Mouse (Mus musculus) layer of hippocampus, adult 18-20 months (tissue): ENCODE results near the gene Olfr1424. TPM values are rescaled to one million over a fixed set of nuclear protein-coding genes. Genes with fewer than 3 reads are reported as not detected.
A peak's percentile ranks its signal among the peaks of the same experiment; 100 is the strongest.
"Not testable (repeated sequence)": the region's sequence is repeated elsewhere in the genome, so short reads cannot be mapped to it uniquely, and the experiment has no call there.

ENCODE experiments used
- DNase-seq, 2 experiments: peaks; one replicate each; pipeline ENCODE4 v3.0.0; 2022; ENCODE audit warnings: low spot score in 2 of 2
- long read RNA-seq: library from polyadenylated mRNA; stranded (forward); transcript quantifications from one replicate; pipeline ENCODE4 v2.0.0, GENCODE M21; 2021
- total RNA-seq, 2 experiments: library from RNA; stranded (reverse); gene quantifications; 2 replicates each; pipeline ENCODE4 v1.2.3; 2021

Olfr1424 gene
- not detected for total RNA-seq
- long read RNA-seq, result 0 reads

DNA sequence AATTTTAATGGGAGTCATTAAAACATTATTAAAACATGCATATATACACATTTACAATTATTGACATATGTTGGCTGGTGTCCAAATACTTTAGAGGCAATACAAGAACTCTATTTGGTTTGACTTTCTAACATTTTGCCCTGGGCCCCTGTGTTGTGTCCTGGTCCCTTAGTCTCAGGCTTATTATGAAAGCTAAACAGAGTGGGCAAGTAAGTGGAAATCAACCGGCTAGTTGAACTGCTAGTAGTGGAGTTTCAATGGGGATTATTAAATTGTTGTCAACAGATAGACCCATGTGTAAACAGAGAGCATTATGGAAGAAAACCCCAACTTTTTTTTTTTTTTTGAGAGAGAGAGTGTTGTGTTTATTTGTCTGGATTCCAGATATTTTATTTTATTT, at the start of gene Olfr1424:
Gene Olfr1424, minus strand, starts transcription at position 101 of the 400 bp plus-strand sequence.
- not testable (repeated sequence) for DNase-seq

DNA sequence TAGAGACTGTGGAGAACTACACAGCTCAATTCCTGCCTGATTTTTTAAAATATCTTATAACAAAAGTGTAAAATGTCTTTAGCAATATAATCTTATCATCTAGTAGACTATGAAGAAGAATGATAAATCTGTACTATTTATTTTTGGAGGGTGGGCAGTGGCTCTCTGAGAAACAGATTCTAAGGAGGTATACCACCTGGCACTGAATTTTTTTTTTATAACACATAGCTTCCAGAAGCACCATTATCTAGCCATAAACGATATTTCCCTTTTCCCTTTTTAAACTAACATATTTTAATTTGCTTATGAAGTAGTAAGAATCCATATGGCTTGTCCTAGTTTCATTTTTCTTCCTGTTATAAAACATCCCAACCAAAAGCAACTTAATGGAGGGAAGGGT, 42.1 kb upstream of the Olfr1424 start:
- DNase-seq, result peak in 1 of 2 experiments; percentile 1

DNA sequence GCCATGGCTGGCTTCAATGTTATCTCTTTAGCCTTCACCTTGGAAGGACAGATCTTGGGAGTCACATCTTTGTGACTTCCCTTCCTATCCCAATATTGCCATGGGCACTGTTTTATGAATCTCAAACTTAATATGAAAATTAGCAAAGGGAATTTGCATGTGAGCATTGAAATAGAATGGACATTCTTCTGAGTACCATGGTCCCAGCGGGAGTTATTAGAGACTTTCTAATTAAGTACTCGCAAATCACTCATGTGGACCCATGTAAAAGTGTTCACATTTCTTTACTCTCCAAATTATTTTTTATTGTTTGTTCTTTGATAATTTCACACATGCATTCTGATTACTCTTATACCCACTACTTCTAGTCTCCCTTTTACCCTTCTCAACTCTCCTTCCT, 40.8 kb upstream of the Olfr1424 start, which contains the start of gene Olfr1427:
Gene Olfr1427, minus strand, starts transcription at position 101 of the 400 bp plus-strand sequence.
- no peak for DNase-seq

DNA sequence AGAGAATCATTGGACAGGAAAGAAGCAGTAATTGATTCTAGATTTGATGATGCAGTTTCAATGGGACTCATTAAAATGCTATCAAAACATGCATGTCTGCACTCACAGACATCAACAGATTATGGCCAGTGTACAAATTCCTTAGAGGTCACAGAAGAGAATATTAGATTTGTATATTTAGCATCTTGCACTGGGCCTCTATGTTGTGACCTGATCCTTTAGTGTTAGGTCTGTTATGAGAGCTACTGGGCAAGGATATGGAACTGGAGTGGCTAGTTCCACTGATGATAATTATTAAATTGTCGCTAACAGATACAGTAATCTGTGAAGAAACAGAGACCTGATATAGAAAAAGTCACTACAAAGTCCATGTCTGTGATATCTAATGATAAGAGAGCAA, 29.4 kb upstream of the Olfr1424 start, which contains the start of gene Olfr1426:
Gene Olfr1426, minus strand, starts transcription at position 101 of the 400 bp plus-strand sequence.
- no peak for DNase-seq

DNA sequence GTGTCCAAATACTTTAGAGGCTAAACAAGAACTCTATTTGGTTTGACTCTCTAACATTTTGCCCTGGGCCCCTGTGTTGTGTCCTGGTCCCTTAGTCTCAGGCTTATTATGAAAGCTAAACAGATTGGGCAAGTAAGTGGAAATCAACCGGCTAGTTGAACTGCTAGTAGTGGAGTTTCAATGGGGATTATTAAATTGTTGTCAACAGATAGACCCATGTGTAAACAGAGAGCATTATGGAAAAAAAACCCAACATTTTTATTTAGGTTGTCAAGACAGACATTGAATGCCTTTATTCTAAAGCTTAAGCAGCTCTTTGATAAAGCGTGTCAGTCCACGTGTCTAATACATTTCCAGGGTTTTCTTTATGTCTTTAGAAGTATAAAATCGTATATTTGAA, 15.1 kb upstream of the Olfr1424 start, which contains the start of gene Olfr1425:
Gene Olfr1425, minus strand, starts transcription at position 101 of the 400 bp plus-strand sequence.
- DNase-seq, result not testable (repeated sequence)

DNA sequence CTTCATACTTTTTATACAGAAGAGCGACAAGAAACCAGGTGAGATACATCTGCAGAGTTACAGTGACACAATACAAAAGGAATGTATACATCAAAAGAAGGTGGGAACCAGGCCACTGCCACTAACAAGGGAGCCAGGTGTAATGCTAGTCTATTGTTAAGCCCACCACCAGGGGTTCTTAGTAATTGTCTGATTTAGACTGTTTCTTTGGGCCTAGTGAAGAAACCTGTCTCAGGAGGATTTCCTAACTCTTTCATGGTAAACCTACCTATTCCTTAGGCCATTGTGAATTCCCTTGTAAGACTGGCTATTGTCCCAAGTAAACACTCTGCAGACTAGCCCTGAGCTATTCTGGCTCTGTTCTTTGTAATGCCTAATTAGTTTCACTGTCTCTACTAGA, 7.1 kb upstream of the Olfr1424 start:
- DNase-seq, result not testable (repeated sequence)

DNA sequence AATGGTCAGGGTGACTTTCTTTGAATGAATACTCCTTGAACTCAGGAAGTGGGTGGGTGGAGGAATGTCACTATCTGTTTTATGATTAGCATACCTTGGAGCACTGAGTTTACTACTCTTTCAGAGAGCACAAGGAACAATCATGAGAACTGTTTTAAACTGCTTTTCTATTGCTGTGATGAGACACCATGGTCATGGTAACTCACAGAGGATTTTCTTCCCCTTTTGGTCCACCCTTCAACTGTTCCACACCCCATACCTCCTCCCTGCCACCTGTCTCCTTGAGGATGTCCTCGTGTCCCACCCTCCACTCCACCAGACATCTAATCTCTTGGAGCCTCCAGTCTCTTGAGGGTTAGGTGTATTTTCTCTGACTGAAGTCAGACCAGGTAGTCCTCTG, 5.3 kb upstream of the Olfr1424 start:
- DNase-seq, result not testable (repeated sequence)

DNA sequence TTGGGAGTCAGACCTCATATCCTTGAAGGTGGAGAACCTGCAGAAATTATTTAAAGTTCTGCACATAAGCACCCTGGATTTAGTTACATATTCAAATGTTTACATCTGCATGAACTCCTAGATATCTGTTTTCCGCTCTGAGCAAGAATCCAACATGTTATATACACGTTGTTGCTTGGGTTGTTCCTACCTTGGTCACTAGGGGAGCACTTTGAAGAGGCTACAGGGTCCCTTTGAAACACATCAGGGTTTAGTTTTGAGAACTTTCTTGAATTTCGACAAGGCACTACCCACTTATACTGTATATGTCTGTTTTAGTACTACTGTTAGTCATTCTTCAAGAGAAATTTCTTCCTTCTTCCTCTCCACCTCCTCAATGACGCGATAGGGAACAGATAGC, 19.3 kb downstream of the Olfr1424 start:
- no peak for DNase-seq

DNA sequence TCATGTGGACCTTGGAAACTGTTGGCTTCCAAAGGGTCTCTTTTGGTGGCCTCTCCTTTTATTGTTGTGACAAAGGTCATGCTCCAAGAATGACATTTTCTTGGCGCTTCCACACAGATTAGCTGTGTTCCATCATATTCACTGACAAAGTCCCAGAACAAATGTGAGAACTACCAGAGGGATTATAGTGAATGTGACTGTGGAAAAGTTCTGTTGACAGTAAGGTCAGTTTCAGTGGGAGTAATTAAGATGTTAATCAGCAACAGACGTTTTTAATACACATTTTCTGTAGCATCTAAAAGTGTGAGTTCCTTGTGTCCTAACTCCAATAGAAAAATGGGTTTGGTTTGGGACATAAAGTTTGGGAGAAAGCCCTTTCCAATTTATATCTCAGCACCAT, 21.3 kb downstream of the Olfr1424 start, which contains the start of gene Olfr1423:
Gene Olfr1423, minus strand, starts transcription at position 101 of the 400 bp plus-strand sequence.
- no peak for DNase-seq

DNA sequence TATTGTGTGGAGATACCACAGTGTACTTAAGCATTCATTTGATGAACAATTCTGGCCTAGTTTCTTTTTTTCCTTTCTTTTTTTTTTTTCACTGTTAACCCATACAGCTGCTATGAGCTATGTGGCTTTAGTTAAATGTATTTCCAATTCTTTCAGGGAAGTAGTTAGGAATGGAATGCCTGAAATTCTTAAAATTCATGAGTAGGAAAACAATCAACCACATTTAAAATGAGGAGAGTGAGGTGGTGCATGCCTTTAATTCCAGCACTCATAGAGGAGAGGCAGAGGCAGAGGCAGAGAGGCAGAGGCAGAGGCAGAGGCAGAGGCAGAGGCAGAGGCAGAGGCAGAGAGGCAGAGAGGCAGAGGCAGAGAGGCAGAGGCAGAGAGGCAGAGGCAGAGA, 24.8 kb downstream of the Olfr1424 start:
- DNase-seq, result no peak

DNA sequence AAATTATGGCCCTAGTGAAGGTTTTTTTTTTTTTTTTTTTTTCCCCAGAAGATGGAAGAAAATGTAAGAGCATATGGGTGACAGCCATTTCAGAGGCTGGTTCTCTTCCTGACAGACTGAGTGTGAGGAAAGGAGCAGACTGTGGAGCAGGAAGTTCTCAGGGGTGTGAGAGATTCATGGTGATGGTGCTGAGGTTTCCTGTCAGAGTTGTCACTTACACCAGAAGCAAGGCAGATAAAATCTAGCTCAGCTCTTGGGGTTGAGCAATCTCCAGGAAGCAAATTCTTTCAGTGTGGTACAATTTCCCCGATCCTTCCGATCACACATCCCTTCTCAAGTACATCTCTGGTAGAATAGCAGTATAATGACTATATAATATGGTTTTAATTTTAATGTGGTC, 35.9 kb downstream of the Olfr1424 start:
- DNase-seq, result peak in 1 of 2 experiments; percentile 26

DNA sequence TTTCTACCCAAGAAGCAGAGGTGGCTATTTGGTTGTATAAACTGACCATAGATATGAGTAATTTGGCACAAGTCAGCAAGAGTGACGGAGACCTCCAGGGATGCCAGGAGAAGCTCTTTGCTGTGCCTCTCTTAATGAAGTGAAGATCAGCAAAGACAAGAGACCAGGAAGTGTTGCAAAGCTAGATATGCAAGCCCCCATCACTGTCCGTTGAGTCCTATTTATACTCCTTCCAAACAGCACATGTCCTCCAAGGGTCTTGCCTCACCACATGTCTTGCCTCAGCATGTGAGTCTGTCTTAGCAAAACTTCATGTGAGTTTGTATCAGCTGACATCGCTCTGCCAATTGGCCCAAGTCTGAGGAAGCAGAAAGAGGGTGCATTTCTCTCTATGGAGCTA, 37.1 kb downstream of the Olfr1424 start:
- DNase-seq, result no peak

DNA sequence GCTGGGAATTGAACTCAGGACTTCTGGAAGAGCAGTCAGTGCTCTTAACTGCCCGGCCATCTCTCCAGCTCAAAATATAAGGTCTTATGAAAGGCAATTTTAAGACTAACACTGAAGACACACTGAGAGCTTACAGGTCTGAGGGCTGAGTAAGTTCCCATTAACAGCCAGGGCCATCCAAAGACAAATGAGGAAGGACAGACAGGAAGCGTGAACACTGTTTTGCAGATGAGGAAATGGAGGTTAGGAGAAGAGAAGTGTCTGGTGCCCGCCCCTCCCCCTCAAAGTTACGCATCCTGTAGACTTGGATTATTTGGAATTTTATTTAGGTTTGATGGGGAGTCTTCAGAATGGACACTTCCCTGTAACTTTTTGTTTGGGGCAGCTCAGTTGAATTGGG, 38.3 kb downstream of the Olfr1424 start:
- no peak for DNase-seq

DNA sequence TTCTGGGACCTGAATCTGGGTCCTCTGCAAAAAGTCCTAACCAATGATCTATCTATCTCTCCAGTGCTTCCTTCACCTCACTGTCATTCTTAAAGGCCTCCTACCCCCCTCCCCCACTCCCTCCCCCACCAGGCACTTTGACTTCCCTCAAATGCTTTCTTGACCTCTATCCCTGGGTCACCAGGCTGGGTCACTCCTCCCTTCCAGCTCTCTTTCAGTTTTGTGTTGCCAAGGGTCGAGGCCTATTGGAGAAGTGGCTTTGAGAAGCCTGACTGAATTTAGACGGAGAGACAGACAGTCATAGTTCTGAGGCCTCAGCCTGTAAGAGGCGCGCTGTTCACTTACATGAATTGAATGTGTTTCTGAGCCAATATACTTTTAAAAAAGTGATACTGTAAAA, 46.3 kb downstream of the Olfr1424 start:
- no peak for DNase-seq

DNA sequence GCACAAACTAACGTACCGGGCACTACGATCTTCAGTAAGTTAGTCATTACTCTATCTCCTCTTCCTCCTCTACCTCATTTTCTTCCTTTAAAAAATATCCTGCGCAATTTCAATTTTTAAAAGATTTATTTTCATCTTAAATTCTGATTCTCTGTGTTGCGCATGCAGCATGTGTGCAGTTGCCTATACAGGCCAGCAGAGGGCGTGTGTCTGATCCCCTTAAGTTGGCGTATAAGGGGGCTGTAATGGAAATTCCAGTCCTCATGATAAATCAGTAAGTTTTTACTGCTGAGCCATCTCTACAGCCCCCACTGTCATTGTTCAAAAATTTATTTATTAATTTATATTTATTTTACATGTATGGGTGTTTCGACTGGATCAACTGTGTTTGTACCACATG, 46.8 kb downstream of the Olfr1424 start:
- no peak for DNase-seq

DNA sequence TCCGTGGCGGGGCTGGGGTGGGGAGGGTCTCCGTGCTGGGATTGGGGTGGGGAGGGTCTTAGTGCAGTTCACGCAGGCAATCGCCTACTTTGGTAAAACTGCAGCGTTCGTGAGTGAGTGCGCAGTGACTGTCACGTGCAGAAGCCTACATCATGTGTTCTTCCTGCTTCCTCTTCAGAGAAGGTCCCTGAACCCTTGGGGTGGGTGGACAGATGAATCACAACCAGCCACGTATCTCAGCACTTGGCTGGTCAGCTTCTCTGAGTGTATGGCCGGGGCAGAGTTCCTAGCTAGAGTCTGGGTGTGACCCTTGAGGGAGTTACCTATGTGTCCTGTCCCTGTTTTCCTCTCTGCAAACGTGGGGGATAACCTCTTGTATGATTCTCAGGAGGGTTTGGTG, 49.3 kb downstream of the Olfr1424 start:
- DNase-seq, result peak in 1 of 2 experiments; percentile 49

DNA sequence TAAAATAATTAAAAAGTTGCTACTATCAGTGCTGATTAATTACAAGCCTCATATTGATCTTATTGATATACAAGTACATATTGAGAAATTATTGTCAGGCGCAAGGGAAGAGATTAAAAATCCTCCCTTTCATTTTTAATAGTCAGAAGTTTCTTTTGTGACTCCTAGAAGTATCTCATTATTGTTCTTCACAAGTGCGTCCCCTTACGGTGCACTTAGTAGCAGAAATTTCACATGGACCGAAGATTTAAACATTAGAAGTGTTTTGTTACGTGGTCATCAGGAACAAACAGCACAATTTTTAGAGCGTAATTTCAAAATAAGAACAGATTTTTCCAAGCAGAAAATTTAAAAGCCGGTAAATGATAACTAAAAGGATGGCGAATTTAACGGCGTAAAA, 49.9 kb downstream of the Olfr1424 start:
- DNase-seq, result no peak

DNA sequence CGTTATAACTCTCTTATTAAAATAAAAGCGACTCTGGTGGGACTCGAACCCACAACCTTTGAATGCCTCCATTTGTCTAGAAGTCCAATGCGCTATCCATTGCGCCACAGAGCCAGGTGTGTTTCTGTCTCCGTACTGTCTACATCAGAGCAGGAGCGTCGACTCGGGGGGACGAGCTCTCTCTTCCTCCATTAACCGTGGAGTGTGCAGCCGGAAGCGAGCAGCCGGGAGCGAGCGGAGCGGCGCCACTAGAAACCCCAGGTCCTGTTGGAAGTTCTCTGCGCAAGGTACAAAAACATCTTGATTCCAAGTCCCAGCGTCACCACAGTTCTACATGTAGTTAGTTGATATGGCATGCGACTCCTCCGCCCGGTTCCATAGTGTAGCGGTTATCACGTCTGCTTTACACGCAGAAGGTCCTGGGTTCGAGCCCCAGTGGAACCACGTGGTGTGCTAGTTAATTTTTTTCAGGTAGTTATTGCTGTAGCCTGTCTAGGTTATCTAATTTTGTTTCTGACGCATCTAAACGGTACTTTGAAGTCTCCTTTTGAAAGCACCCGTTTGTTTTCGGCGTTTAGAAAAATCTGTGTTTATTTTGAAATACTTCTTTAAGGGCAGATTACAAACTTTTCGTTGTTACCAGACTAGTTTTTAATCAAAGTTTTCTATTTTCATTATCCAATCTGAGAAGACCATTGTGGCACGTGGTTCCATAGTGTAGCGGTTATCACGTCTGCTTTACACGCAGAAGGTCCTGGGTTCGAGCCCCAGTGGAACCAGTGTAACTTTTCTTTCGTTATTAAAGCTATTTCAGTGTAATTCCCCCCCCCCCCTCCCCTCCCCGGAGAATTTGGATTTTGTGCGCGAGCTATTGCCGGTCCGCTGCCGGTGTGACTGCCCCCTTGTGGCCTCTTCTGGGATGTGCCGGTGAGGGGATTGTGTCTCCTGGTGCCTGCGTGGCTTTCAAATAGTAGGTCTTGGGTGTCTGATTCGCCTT, 50.6 kb downstream of the Olfr1424 start:
- peak; percentile 83 to 94 for DNase-seq

DNA sequence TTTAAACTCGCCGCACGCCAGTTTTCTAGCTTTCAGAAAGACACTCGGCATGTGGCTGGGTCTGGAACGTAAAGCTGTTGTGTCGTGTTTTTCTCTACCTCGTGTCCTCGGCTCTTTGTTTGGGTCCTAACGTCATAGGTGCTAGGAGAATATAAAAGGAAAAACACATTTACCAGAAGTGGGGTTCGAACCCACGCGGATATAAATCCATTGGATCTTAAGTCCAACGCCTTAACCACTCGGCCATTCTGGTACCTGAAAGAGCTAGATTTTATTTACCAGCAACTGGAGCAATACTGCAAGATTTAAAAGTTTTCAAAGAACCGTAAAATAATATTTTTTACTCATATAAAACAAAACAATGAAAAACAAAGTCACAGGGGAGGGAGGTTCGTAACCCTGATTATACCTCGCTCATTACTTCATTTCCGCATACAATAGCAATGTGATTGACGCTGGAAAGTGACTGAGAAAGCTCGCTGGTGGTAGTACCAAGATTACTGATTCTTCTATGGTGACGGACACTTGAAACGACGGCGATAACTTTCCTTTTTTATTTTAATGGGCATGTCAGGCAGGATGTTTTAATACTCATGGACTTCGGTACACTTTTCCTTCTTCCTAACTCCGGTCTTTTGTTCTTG, 51.4 kb downstream of the Olfr1424 start:
- peak; percentile 70 to 94 for DNase-seq

DNA sequence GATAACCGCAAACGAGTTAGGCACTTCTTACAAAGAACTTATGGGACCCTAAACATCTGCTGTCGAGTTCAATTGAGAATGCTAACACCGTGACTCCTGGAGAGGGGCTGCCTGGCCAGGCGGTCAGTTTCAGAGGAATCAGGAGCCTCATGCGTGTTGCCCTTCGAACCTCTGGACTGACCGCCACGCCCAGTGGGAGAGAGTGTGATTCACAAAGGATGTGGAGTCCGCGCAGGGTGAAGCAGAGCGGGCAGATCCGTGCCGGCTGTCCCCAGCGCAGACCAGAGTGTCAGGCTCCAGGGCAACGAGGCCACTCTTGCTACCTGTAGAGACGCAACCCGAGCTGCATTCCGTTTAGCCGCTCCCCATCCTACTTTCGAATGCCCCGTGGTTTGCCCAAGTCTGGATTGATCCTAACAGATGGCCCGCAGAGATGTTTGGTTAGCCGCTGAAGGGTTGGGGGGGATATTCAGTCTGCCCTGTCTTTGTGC, 52.2 kb downstream of the Olfr1424 start:
- peak in 1 of 2 experiments; percentile 51 for DNase-seq

DNA sequence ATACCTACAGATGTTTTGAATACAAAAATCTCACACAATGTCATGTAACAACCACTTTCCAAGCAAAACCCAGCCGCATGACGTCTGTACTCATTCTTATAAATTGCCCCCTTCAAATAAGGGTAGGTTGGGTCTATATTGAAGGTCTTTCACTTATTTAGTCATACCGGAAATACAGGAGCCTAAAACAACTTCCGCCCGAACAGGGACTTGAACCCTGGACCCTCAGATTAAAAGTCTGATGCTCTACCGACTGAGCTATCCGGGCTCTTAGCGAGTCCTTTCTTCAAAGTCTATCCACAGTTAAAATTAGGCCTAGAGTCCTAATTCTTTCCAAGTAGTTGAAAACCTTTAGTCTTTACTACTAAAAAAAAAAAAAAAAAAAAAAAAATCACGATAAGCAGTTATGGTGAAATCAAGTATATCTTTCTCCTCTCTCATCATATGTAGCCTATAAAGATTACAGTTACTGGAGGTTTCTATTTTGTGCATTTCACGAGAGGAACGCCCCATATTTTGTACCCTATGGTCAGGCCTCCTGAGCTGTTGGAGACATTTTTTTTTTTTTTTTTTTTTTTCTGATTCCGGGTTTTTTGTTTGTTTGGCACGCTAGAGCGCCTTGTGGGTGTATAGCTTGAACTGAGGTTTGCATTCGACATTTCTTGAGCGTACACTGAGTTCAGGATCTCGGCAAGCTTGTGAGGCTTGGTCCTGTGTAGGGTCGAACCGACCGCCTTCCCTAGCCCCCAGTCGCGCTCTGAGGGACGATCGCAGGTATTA, 52.8 kb downstream of the Olfr1424 start:
- peak in 1 of 2 experiments; percentile 93 for DNase-seq
